Mouse (Mus musculus): ENCODE measurements around the gene Dync1li1. TPM values are rescaled to one million over a fixed set of nuclear protein-coding genes. Genes with fewer than 3 reads are reported as not detected.

Gene Dync1li1
- polyA plus RNA-seq, 1 experiment from 2014 or later = 71.3 TPM

DNA sequence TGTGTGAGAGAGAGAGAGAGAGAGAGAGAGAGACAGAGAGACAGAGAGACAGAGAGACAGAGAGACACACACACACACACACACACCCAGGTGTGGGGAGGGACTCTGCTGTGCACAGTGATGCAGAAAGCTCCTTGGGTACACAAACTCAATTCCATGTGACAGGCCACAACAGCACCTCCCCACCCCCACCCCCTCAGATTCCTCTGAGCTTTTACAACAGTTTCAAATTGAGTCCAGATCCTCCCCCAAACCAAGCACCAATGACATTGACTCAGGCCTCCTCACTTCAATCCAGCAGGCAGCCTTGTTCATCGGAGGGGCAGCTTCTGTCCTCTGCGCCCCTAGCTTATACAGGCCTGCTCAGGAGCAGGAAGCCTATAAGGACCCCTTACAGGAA is 78.9 kb downstream of the Dync1li1 start:
- no peaks in the 10 kb centered on the region for H3K9me3 ChIP-seq
- H3K36me3 ChIP-seq = peaks cover 47% of the 10 kb centered on the region
- 81% methylated on average over 2 of the region's 2 CpGs for whole genome bisulfite sequencing
- H3K27me3 ChIP-seq (ENCODE audit: insufficient read depth, poor library complexity, severe bottlenecking) = no peaks in the 10 kb centered on the region
- H3K27ac ChIP-seq = peak overlapping the region; percentile 74
- no peak for DNase-seq (ENCODE audit: low spot score)
- H3K4me1 ChIP-seq = peaks cover 15% of the 10 kb centered on the region
- H3K4me3 ChIP-seq = no peak overlapping the region

DNA sequence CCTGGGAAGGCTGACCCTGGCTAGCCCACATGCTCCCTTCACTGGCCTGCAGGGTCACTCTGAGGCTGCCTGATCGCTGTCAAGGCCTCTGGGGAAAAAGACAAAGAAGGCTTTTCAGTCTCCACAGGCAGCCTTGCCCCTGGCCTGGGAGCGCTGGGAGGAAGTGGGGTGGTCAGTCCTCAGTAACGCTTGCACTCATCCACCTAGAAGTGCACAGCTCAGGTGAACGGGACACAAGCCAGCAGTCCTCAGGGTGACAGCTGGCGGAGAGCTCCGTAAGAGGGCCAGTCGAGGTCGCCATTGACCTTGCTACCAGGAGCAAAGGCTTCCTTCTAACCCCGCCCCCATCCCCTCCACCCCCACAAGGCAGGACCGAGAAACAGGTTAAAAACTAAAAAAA is 79.5 kb downstream of the Dync1li1 start:
- 45% methylated on average over 10 of the region's 10 CpGs for WGBS

DNA sequence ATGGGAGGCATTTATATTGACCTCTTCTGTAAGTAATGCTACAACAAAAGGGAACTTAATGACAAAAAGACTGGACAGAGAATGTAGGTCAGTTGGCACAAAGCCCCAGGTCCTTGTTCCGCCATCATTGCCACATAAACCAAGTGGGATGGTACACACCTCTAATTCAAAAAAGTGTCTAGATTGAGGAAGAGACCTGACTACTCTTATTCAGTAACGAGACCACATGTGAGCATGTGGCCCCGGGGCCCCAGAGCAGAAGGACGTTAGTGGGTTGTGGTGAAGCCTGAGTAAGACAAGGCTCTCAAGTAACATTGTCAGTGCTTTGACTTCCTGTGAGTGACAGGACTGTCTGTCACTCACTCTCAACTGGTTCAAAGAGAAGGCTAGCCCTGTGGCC is 81.6 kb downstream of the Dync1li1 start:
- H3K36me3 ChIP-seq = peaks cover 43% of the 10 kb centered on the region
- peaks cover 21% of the 10 kb centered on the region for H3K4me1 ChIP-seq
- no peak overlapping the region for H3K27ac ChIP-seq
- DNase-seq (ENCODE audit: low spot score) = no peak
- H3K27me3 ChIP-seq (ENCODE audit: insufficient read depth, poor library complexity, severe bottlenecking) = no peaks in the 10 kb centered on the region
- no peaks in the 10 kb centered on the region for H3K9me3 ChIP-seq
- 82% methylated on average over 4 of the region's 4 CpGs for WGBS
- no peak overlapping the region for H3K4me3 ChIP-seq

More for the DNA sequence above, 79.5 kb downstream of the Dync1li1 start:
- Histone ChIP-seq H3K9me3 (no peaks in the 10 kb centered on the region), H3K36me3 (peaks cover 45% of the 10 kb centered on the region), H3K4me3 (no peak overlapping the region), H3K27me3 (ENCODE audit: insufficient read depth, poor library complexity, severe bottlenecking) (no peaks in the 10 kb centered on the region), H3K27ac (peak overlapping the region; percentile 74), H3K4me1 (peaks cover 15% of the 10 kb centered on the region)
- no peak for DNase-seq (ENCODE audit: low spot score)

DNA sequence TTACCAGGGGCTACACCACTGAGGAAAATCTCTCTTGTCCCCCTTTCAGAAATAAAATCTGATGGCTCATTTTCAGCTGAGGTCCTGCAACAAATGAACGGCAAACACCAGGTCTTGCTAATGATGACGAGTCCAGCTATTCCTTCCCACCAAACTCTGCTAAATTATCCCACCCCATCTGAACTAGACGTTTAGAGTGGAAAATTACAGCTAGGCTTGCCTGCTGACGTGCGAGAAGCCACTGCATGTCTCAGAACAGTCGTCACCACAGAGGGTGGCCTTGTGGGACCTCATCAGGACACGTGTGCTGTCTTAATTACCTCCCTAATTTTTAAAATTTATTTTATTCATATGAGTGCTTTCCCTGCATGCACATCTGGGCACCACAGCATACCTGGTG is 83.0 kb downstream of the Dync1li1 start:
- Histone ChIP-seq H3K4me1 (peaks cover 32% of the 10 kb centered on the region), H3K27me3 (ENCODE audit: insufficient read depth, poor library complexity, severe bottlenecking) (no peaks in the 10 kb centered on the region), H3K4me3 (no peak overlapping the region), H3K27ac (no peak overlapping the region), H3K9me3 (no peaks in the 10 kb centered on the region), H3K36me3 (peaks cover 30% of the 10 kb centered on the region)
- DNase-seq (ENCODE audit: low spot score) = no peak
- 90% methylated on average over 7 of the region's 7 CpGs for WGBS

Other genes with a start within 250 kb of the Dync1li1 start
- gene Ccr4, start 183.9 kb upstream of the Dync1li1 start, polyA plus RNA-seq (2016; fragmentation: Nextera tagmentation; extraction: Ambion mirVana) = not detected in 2 replicates
- gene C130032M10Rik, start 173.1 kb upstream of the Dync1li1 start, polyA plus RNA-seq (2016; fragmentation: Nextera tagmentation; extraction: Ambion mirVana) = 0.38 and 0.97 TPM in 2 replicates
- gene Trim71, start 124.4 kb upstream of the Dync1li1 start, polyA plus RNA-seq (2016; fragmentation: Nextera tagmentation; extraction: Ambion mirVana) = 2.4 and 3.1 TPM in 2 replicates
- gene Cnot10, start 48.6 kb upstream of the Dync1li1 start, polyA plus RNA-seq (2016; fragmentation: Nextera tagmentation; extraction: Ambion mirVana) = 44.8 and 53.3 TPM in 2 replicates
- gene Cmtm6, start 42.3 kb downstream of the Dync1li1 start, polyA plus RNA-seq (2016; fragmentation: Nextera tagmentation; extraction: Ambion mirVana) = 39.4 and 47.3 TPM in 2 replicates
- 143 and 145 TPM in 2 replicates for gene Cmtm7, start 93.1 kb downstream of the Dync1li1 start, polyA plus RNA-seq (2016; fragmentation: Nextera tagmentation; extraction: Ambion mirVana)
- 17.2 and 23.4 TPM in 2 replicates for gene Cmtm8, start 155.4 kb downstream of the Dync1li1 start, polyA plus RNA-seq (2016; fragmentation: Nextera tagmentation; extraction: Ambion mirVana)
- gene Gpd1l, start 245.2 kb downstream of the Dync1li1 start, polyA plus RNA-seq (2016; fragmentation: Nextera tagmentation; extraction: Ambion mirVana) = 18.7 and 23.1 TPM in 2 replicates